Mouse (Mus musculus): ENCODE measurements at regions not wholly inside any gene's neighbourhood (a gene's known extent, or its start where the extent isn't known, plus 50 kb on each side); places are given as distances from the start of the nearest gene placed in this dataset.

GRCm38 (mm10) chr2:8296001-8296400 is 786.6 kb upstream of the Celf2 start:
- no peak for TF ChIP-seq CTCF (IDR thresholded peaks at IDR 0.05; ENCODE audit: low read depth)
- TF ChIP-seq EP300 (IDR thresholded peaks at IDR 0.05; ENCODE audit: low read depth) = no peak
